Mouse (Mus musculus) stomach, embryonic 16.5 days (tissue): ENCODE data around the gene Tor3a. TPM values are rescaled to one million over a fixed set of nuclear protein-coding genes. Genes with fewer than 3 reads are reported as not detected.

ENCODE experiments used
- ATAC-seq: fragments of 200-750 bp; cut with Nextera tagmentation; 2 replicates; pipeline ENCODE4 v1.8.0; 2017; ENCODE audit warnings: moderate number of reproducible peaks, moderate TSS enrichment; ENCODE audit not compliant: insufficient read depth, low FRiP score
- H3K27ac ChIP-seq: fragments of 300-500 bp; sonication (generic); 2 replicates; pipeline ENCODE4 v1.5.1; 2014; ENCODE audit warnings: low read length
- H3K27me3 ChIP-seq: fragments of 300-500 bp; sonication (generic); 2 replicates; pipeline ENCODE4 v1.6.1; 2014; ENCODE audit warnings: low read length, control low read depth, mixed read lengths; ENCODE audit not compliant: control insufficient read depth, insufficient read depth
- H3K36me3 ChIP-seq: fragments of 300-500 bp; sonication (generic); 2 replicates; pipeline ENCODE4 v1.6.1; 2014; ENCODE audit warnings: low read length; ENCODE audit not compliant: control insufficient read depth, insufficient read depth
- H3K4me1 ChIP-seq: fragments of 300-500 bp; sonication (generic); 2 replicates; pipeline ENCODE4 v1.6.1; 2014; ENCODE audit warnings: low read length, control low read depth, mixed read lengths; ENCODE audit not compliant: control insufficient read depth, insufficient read depth
- H3K4me2 ChIP-seq: fragments of 300-500 bp; sonication (generic); 2 replicates; pipeline ENCODE4 v1.6.1; 2014; ENCODE audit warnings: low read depth, low read length, mixed read lengths
- H3K4me3 ChIP-seq: fragments of 300-500 bp; sonication (generic); replicated peaks from 2 replicates; pipeline ENCODE4 v1.5.1; 2014; ENCODE audit warnings: mild to moderate bottlenecking, low read length
- H3K9ac ChIP-seq: fragments of 300-500 bp; sonication (generic); 2 replicates; pipeline ENCODE4 v1.6.1; 2014; ENCODE audit warnings: low read length
- H3K9me3 ChIP-seq: fragments of 300-500 bp; sonication (generic); replicated peaks from 2 replicates; pipeline ENCODE4 v1.6.1; 2016; ENCODE audit warnings: low read length, control low read depth; ENCODE audit not compliant: control insufficient read depth
- WGBS: fragments of 180-500 bp; shearing (Covaris S2); extraction: QIAGEN DNeasy Blood & Tissue Kit; methylation state at CpG from one replicate; pipeline ENCODE4 v1.1.7; 2014; 5-methylcytosine and 5-hydroxymethylcytosine counted together
- polyA plus RNA-seq: library from polyadenylated mRNA; unstranded; fragments of >200 nt; fragmentation: Nextera tagmentation; extraction: Ambion mirVana; gene quantifications from 2 replicates; pipeline ENCODE4 v1.2.1, GENCODE M21; 2015

Tor3a gene
- polyA plus RNA-seq, 1 experiment from 2014 or later: 14.6 TPM

GRCm38 (mm10) chr1:156644780-156645523 lies 29.2 kb downstream of the Tor3a start:
- no peak overlapping the region for H3K4me3 ChIP-seq
- no peak overlapping the region for H3K9ac ChIP-seq
- ATAC-seq: no peak
- H3K27me3 ChIP-seq: no peaks in the 10 kb centered on the region
- H3K9me3 ChIP-seq: no peaks in the 10 kb centered on the region
- H3K4me2 ChIP-seq: no peak overlapping the region
- WGBS: 66% methylated on average over 13 of the region's 13 CpGs
- H3K36me3 ChIP-seq: no peaks in the 10 kb centered on the region; the same call in 1 of the 2 replicates
- H3K27ac ChIP-seq: no peak overlapping the region
- H3K4me1 ChIP-seq: no peaks in the 10 kb centered on the region

GRCm38 (mm10) chr1:156644061-156644460 lies 30.1 kb downstream of the Tor3a start:
- Histone ChIP-seq H3K9ac (no peak overlapping the region), H3K4me2 (no peak overlapping the region), H3K27me3 (no peaks in the 10 kb centered on the region), H3K4me3 (no peak overlapping the region), H3K36me3 (no peaks in the 10 kb centered on the region; the same call in 1 of the 2 replicates), H3K4me1 (no peaks in the 10 kb centered on the region), H3K27ac (no peak overlapping the region), H3K9me3 (no peaks in the 10 kb centered on the region)
- no peak for ATAC-seq
- 85% methylated on average over 10 of the region's 10 CpGs for WGBS

- H3K4me2 ChIP-seq: no peak overlapping the region
- WGBS: 65% methylated on average over 12 of the region's 12 CpGs
- no peaks in the 10 kb centered on the region for H3K27me3 ChIP-seq
- no peak overlapping the region for H3K27ac ChIP-seq
- no peak overlapping the region for H3K4me3 ChIP-seq
- H3K9me3 ChIP-seq: no peaks in the 10 kb centered on the region
- ATAC-seq: no peak
- no peaks in the 10 kb centered on the region for H3K4me1 ChIP-seq
- H3K9ac ChIP-seq: no peak overlapping the region
- peaks cover 3% of the 10 kb centered on the region; the same call in 1 of the 2 replicates for H3K36me3 ChIP-seq
These were observed 31.3 kb downstream of the Tor3a start for GRCm38 (mm10) chr1:156642813-156643212.

GRCm38 (mm10) chr1:156641808-156642207 lies 32.3 kb downstream of the Tor3a start:
- Histone ChIP-seq H3K9me3 (no peaks in the 10 kb centered on the region), H3K9ac (no peak overlapping the region), H3K36me3 (peaks cover 4% of the 10 kb centered on the region; the same call in 1 of the 2 replicates), H3K27me3 (no peaks in the 10 kb centered on the region), H3K4me3 (no peak overlapping the region), H3K4me1 (no peaks in the 10 kb centered on the region), H3K27ac (no peak overlapping the region), H3K4me2 (no peak overlapping the region)
- 86% methylated on average over 10 of the region's 10 CpGs for WGBS
- ATAC-seq: no peak

- no peaks in the 10 kb centered on the region for H3K27me3 ChIP-seq
- peaks cover 6% of the 10 kb centered on the region; the same call in 1 of the 2 replicates for H3K36me3 ChIP-seq
- H3K9ac ChIP-seq: no peak overlapping the region
- no peak for ATAC-seq
- 72% methylated on average over 4 of the region's 4 CpGs for WGBS
- no peak overlapping the region for H3K27ac ChIP-seq
- H3K4me2 ChIP-seq: no peak overlapping the region
- no peaks in the 10 kb centered on the region for H3K9me3 ChIP-seq
- H3K4me1 ChIP-seq: no peaks in the 10 kb centered on the region
- H3K4me3 ChIP-seq: no peak overlapping the region
These were observed 33.6 kb downstream of the Tor3a start for GRCm38 (mm10) chr1:156640577-156640976.

- 87% methylated on average over 5 of the region's 5 CpGs for WGBS
- Histone ChIP-seq H3K36me3 (peaks cover 6% of the 10 kb centered on the region; the same call in 1 of the 2 replicates), H3K4me2 (no peak overlapping the region), H3K27me3 (no peaks in the 10 kb centered on the region), H3K9me3 (no peaks in the 10 kb centered on the region), H3K9ac (no peak overlapping the region), H3K4me1 (no peaks in the 10 kb centered on the region), H3K4me3 (no peak overlapping the region), H3K27ac (no peak overlapping the region)
- ATAC-seq: no peak
These were observed 34.7 kb downstream of the Tor3a start for GRCm38 (mm10) chr1:156639455-156639854.

- H3K36me3 ChIP-seq: peaks cover 18% of the 10 kb centered on the region
- no peak overlapping the region for H3K4me3 ChIP-seq
- no peak overlapping the region for H3K4me2 ChIP-seq
- H3K4me1 ChIP-seq: no peaks in the 10 kb centered on the region
- H3K27ac ChIP-seq: no peak overlapping the region
- no peak for ATAC-seq
- H3K27me3 ChIP-seq: no peaks in the 10 kb centered on the region
- 0 out of 2 replicates have a peak, but pooled peaks cover 3% of the 10 kb centered on the region for H3K9me3 ChIP-seq
- no peak overlapping the region for H3K9ac ChIP-seq
- WGBS: 81% methylated on average over 2 of the region's 2 CpGs
These were observed 39.0 kb downstream of the Tor3a start for GRCm38 (mm10) chr1:156635148-156635547.

GRCm38 (mm10) chr1:156633095-156633494 lies 41.1 kb downstream of the Tor3a start:
- no peak overlapping the region for H3K27ac ChIP-seq
- H3K9me3 ChIP-seq: 0 out of 2 replicates have a peak, but pooled peaks cover 3% of the 10 kb centered on the region
- no peaks in the 10 kb centered on the region for H3K27me3 ChIP-seq
- no peak overlapping the region for H3K9ac ChIP-seq
- H3K4me2 ChIP-seq: no peak overlapping the region
- H3K4me1 ChIP-seq: no peaks in the 10 kb centered on the region
- 76% methylated on average over 10 of the region's 10 CpGs for WGBS
- ATAC-seq: no peak
- H3K36me3 ChIP-seq: peaks cover 24% of the 10 kb centered on the region
- no peak overlapping the region for H3K4me3 ChIP-seq

GRCm38 (mm10) chr1:156630965-156631364 lies 43.2 kb downstream of the Tor3a start:
- Histone ChIP-seq H3K4me3 (no peak overlapping the region), H3K27me3 (no peaks in the 10 kb centered on the region), H3K4me1 (no peaks in the 10 kb centered on the region), H3K9me3 (0 out of 2 replicates have a peak, but pooled peaks cover 3% of the 10 kb centered on the region), H3K36me3 (peaks cover 21% of the 10 kb centered on the region), H3K4me2 (no peak overlapping the region), H3K27ac (no peak overlapping the region), H3K9ac (no peak overlapping the region)
- no peak for ATAC-seq
